Mouse (Mus musculus) erythroblast, embryonic 14.5 days (primary cell): ENCODE measurements around the gene Gm17657.

Experiments used
- GATA1 ChIP-seq: IDR thresholded peaks from 2 replicates; pipeline ENCODE4 v1.6.1; 2012; ENCODE audit warnings: low read length, inconsistent platforms, mixed read lengths
- TAL1 ChIP-seq: IDR thresholded peaks from 3 replicates; pipeline ENCODE4 v1.6.1; 2012; ENCODE audit warnings: low read length, inconsistent platforms, mixed read lengths

DNA sequence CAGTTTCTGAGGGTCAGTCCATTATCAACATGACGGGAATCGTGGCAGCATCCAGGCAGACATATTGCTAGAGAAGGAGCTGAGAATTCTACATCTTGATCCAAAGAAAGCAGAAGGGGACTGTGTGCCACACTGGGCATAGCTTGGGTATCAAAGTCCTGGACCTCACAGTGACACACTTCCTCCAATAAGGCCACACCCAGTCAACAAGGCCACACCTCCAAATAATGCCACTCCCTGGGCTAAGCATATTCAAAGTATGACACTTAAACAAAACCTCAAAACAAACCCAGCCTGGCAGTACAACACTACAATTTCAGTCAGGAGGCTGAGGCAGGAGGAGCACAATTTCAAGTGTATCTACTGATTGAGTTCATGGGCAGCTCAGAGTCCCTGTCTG, 66.2 kb downstream of the Gm17657 start:
- no peak for TF ChIP-seq GATA1
- no peak for TF ChIP-seq TAL1
